Mouse (Mus musculus) megakaryocyte, adult 5-6 weeks (primary cell): ENCODE results near the gene Cfap45. TPM values are rescaled to one million over a fixed set of nuclear protein-coding genes. Genes with fewer than 3 reads are reported as not detected.

Experiments used
- ATAC-seq: 2 replicates; pipeline ENCODE4 v1.8.0; 2016; ENCODE audit warnings: mild to moderate bottlenecking, inconsistent platforms; ENCODE audit not compliant: poor library complexity, severe bottlenecking
- total RNA-seq, 2 experiments: library from RNA; stranded (forward) in 1 of 2; stranded (reverse) in 1 of 2; fragments of 153-499, 151-499 nt in 1 of 2; fragments of 221-1000, 200-1000 nt in 1 of 2; gene quantifications; 2 replicates each; pipeline versions ENCODE4 v1.2.3 to v1.2.4; 2015 to 2017

Cfap45 gene
- total RNA-seq, 2 experiments from 2014 or later = 0.11 TPM; not detected in 1

GRCm38 (mm10) chr1:172551009-172551408 is 30.4 kb downstream of the Cfap45 start:
- ATAC-seq = no peak

- ATAC-seq = no peak
Measured at GRCm38 (mm10) chr1:172552623-172553022, 32.0 kb downstream of the Cfap45 start.

- no peak for ATAC-seq
Measured at GRCm38 (mm10) chr1:172555638-172556037, 35.0 kb downstream of the Cfap45 start, which contains the start of gene Vsig8. Vsig8 (plus strand) TSS chr1:172555938.

- ATAC-seq = peak; percentile 73
Measured at GRCm38 (mm10) chr1:172562641-172563464, 42.3 kb downstream of the Cfap45 start.

GRCm38 (mm10) chr1:172563465-172563828 is 42.8 kb downstream of the Cfap45 start:
- ATAC-seq = peak; percentile 8

- no peak; the same call in 1 of the 2 replicates for ATAC-seq
Measured at GRCm38 (mm10) chr1:172566131-172566530, 45.5 kb downstream of the Cfap45 start.

- ATAC-seq = no peak
Measured at GRCm38 (mm10) chr1:172567758-172568157, 47.2 kb downstream of the Cfap45 start.

GRCm38 (mm10) chr1:172580116-172580515 is 59.5 kb downstream of the Cfap45 start:
- no peak for ATAC-seq

GRCm38 (mm10) chr1:172582436-172582835 is 61.8 kb downstream of the Cfap45 start:
- no peak for ATAC-seq

GRCm38 (mm10) chr1:172584271-172584670 is 63.7 kb downstream of the Cfap45 start:
- ATAC-seq = no peak

GRCm38 (mm10) chr1:172585026-172585425 is 64.4 kb downstream of the Cfap45 start:
- ATAC-seq = no peak

- ATAC-seq = peak; percentile 17
Measured at GRCm38 (mm10) chr1:172585612-172586567, 65.3 kb downstream of the Cfap45 start.

GRCm38 (mm10) chr1:172590385-172590784 is 69.8 kb downstream of the Cfap45 start, which contains the start of gene Slamf8:
Slamf8 (minus strand) TSS chr1:172590568.
- ATAC-seq = peak; percentile 56

GRCm38 (mm10) chr1:172593321-172593720 is 72.7 kb downstream of the Cfap45 start:
- no peak for ATAC-seq

GRCm38 (mm10) chr1:172593956-172594355 is 73.4 kb downstream of the Cfap45 start:
- no peak for ATAC-seq

GRCm38 (mm10) chr1:172594495-172594894 is 73.9 kb downstream of the Cfap45 start:
- peak; percentile 70 for ATAC-seq

Other genes with a start within 250 kb of the Cfap45 start
- 0.02 TPM in 1 of 2 replicates, not detected in the other for gene Atp1a2, start 222.7 kb upstream of the Cfap45 start, total RNA-seq (2015)
- gene Atp1a2, start 222.7 kb upstream of the Cfap45 start, total RNA-seq (2017) = not detected in 2 replicates
- gene Kcnj9, start 191.5 kb upstream of the Cfap45 start, total RNA-seq (2015) = not detected in 2 replicates
- gene Kcnj9, start 191.5 kb upstream of the Cfap45 start, total RNA-seq (2017) = not detected in 2 replicates
- gene Kcnj10, start 179.6 kb upstream of the Cfap45 start, total RNA-seq (2015) = 0.23 and 0.42 TPM in 2 replicates
- gene Kcnj10, start 179.6 kb upstream of the Cfap45 start, total RNA-seq (2017) = 0.26 and 0.28 TPM in 2 replicates
- gene Pigm, start 144.3 kb upstream of the Cfap45 start, total RNA-seq (2015) = 14.1 and 15.5 TPM in 2 replicates
- 14.8 and 15.1 TPM in 2 replicates for gene Pigm, start 144.3 kb upstream of the Cfap45 start, total RNA-seq (2017)
- 2.3 and 3.1 TPM in 2 replicates for gene Slamf9, start 45.4 kb upstream of the Cfap45 start, total RNA-seq (2015)
- 0.11 and 1.5 TPM in 2 replicates for gene Slamf9, start 45.4 kb upstream of the Cfap45 start, total RNA-seq (2017)
- 0.20 and 1.9 TPM in 2 replicates for gene Igsf9, start 39.0 kb upstream of the Cfap45 start, total RNA-seq (2015)
- 0.16 TPM in 1 of 2 replicates, not detected in the other for gene Igsf9, start 39.0 kb upstream of the Cfap45 start, total RNA-seq (2017)
- 667 and 741 TPM in 2 replicates for gene Tagln2, start 20.8 kb upstream of the Cfap45 start, total RNA-seq (2015)
- 334 and 340 TPM in 2 replicates for gene Tagln2, start 20.8 kb upstream of the Cfap45 start, total RNA-seq (2017)
- not detected in 2 replicates for gene Vsig8, start 35.1 kb downstream of the Cfap45 start, total RNA-seq (2015)
- not detected in 2 replicates for gene Vsig8, start 35.1 kb downstream of the Cfap45 start, total RNA-seq (2017)
- 8.6 and 8.7 TPM in 2 replicates for gene Slamf8, start 69.8 kb downstream of the Cfap45 start, total RNA-seq (2015)
- 9.1 and 10.1 TPM in 2 replicates for gene Slamf8, start 69.8 kb downstream of the Cfap45 start, total RNA-seq (2017)
- gene Fcrl6, start 81.8 kb downstream of the Cfap45 start, total RNA-seq (2015) = not detected in 2 replicates
- gene Fcrl6, start 81.8 kb downstream of the Cfap45 start, total RNA-seq (2017) = not detected in 2 replicates
- gene Dusp23, start 112.2 kb downstream of the Cfap45 start, total RNA-seq (2015) = 8.6 and 11.1 TPM in 2 replicates
- 0.37 and 1.3 TPM in 2 replicates for gene Dusp23, start 112.2 kb downstream of the Cfap45 start, total RNA-seq (2017)
- not detected in 2 replicates for gene Crp, start 177.3 kb downstream of the Cfap45 start, total RNA-seq (2015)
- not detected in 2 replicates for gene Crp, start 177.3 kb downstream of the Cfap45 start, total RNA-seq (2017)